Mouse (Mus musculus): Measurements from ENCODE around the gene Rptor. TPM values are rescaled to one million over a fixed set of nuclear protein-coding genes. Genes with fewer than 3 reads are reported as not detected.

Rptor gene
- total and polyA plus RNA-seq, 2 experiments = 11.2 to 18.4 TPM

GRCm38 (mm10) chr11:119802947-119803346 is 200.2 kb downstream of the Rptor start:
- Histone ChIP-seq H3K36me3 (ENCODE audit: control insufficient read depth, insufficient read depth, low read length) (peaks cover 4% of the 10 kb centered on the region; the same call in 1 of the 2 replicates), H3K27me3 (ENCODE audit: control insufficient read depth, insufficient read depth, low read length) (no peaks in the 10 kb centered on the region), H3K79me2 (ENCODE audit: control insufficient read depth, insufficient read depth, low read length) (no peaks in the 10 kb centered on the region), H3K9ac (ENCODE audit: low read depth, low read length) (no peak overlapping the region), H3K4me1 (ENCODE audit: control insufficient read depth, insufficient read depth, low read length) (no peaks in the 10 kb centered on the region), H3K4me3 (ENCODE audit: insufficient read depth, low read depth, low read length) (no peak overlapping the region), H3K27ac (replicated peaks; ENCODE audit: insufficient read depth, low read depth, low read length) (no peak overlapping the region)
- TF ChIP-seq CTCF (IDR thresholded peaks at IDR 0.05; ENCODE audit: low read depth, low read length) = no peak
- no peak for TF ChIP-seq POLR2A (IDR thresholded peaks at IDR 0.05; ENCODE audit: extremely low read depth, insufficient read depth, low read length)
- no peak for DNase-seq (ENCODE audit: extremely low read depth, low read depth, low spot score)
- 89% methylated on average over 7 of the region's 7 CpGs for WGBS

- no peaks in the 10 kb centered on the region for H3K79me2 ChIP-seq (ENCODE audit: control insufficient read depth, insufficient read depth, low read length)
- TF ChIP-seq POLR2A (IDR thresholded peaks at IDR 0.05; ENCODE audit: extremely low read depth, insufficient read depth, low read length) (no peak), CTCF (IDR thresholded peaks at IDR 0.05; ENCODE audit: low read depth, low read length) (no peak)
- peaks cover 3% of the 10 kb centered on the region; the same call in 1 of the 2 replicates for H3K36me3 ChIP-seq (ENCODE audit: control insufficient read depth, insufficient read depth, low read length)
- no peak overlapping the region for H3K4me3 ChIP-seq (ENCODE audit: insufficient read depth, low read depth, low read length)
- 96% methylated on average over 3 of the region's 3 CpGs for WGBS
- no peak for DNase-seq (ENCODE audit: extremely low read depth, low read depth, low spot score)
- no peaks in the 10 kb centered on the region for H3K27me3 ChIP-seq (ENCODE audit: control insufficient read depth, insufficient read depth, low read length)
- no peaks in the 10 kb centered on the region for H3K4me1 ChIP-seq (ENCODE audit: control insufficient read depth, insufficient read depth, low read length)
- no peak overlapping the region for H3K27ac ChIP-seq (replicated peaks; ENCODE audit: insufficient read depth, low read depth, low read length)
- no peak overlapping the region for H3K9ac ChIP-seq (ENCODE audit: low read depth, low read length)
Observed at GRCm38 (mm10) chr11:119804392-119804791, 201.7 kb downstream of the Rptor start.

GRCm38 (mm10) chr11:119805112-119805750 is 202.5 kb downstream of the Rptor start:
- DNase-seq (ENCODE audit: extremely low read depth, low read depth, low spot score) = no peak
- Histone ChIP-seq H3K27ac (replicated peaks; ENCODE audit: insufficient read depth, low read depth, low read length) (no peak overlapping the region), H3K79me2 (ENCODE audit: control insufficient read depth, insufficient read depth, low read length) (no peaks in the 10 kb centered on the region), H3K9ac (ENCODE audit: low read depth, low read length) (no peak overlapping the region), H3K4me3 (ENCODE audit: insufficient read depth, low read depth, low read length) (no peak overlapping the region), H3K4me1 (ENCODE audit: control insufficient read depth, insufficient read depth, low read length) (no peaks in the 10 kb centered on the region), H3K27me3 (ENCODE audit: control insufficient read depth, insufficient read depth, low read length) (no peaks in the 10 kb centered on the region), H3K36me3 (ENCODE audit: control insufficient read depth, insufficient read depth, low read length) (peaks cover 1% of the 10 kb centered on the region; the same call in 1 of the 2 replicates)
- 97% methylated on average over 10 of the region's 10 CpGs for WGBS
- no peak for TF ChIP-seq CTCF (IDR thresholded peaks at IDR 0.05; ENCODE audit: low read depth, low read length)
- no peak for TF ChIP-seq POLR2A (IDR thresholded peaks at IDR 0.05; ENCODE audit: extremely low read depth, insufficient read depth, low read length)

GRCm38 (mm10) chr11:119806539-119806938 is 203.8 kb downstream of the Rptor start:
- no peak overlapping the region for H3K4me3 ChIP-seq (ENCODE audit: insufficient read depth, low read depth, low read length)
- no peaks in the 10 kb centered on the region for H3K79me2 ChIP-seq (ENCODE audit: control insufficient read depth, insufficient read depth, low read length)
- H3K27me3 ChIP-seq (ENCODE audit: control insufficient read depth, insufficient read depth, low read length) = no peaks in the 10 kb centered on the region
- no peak overlapping the region for H3K9ac ChIP-seq (ENCODE audit: low read depth, low read length)
- 93% methylated on average over 8 of the region's 8 CpGs for WGBS
- H3K4me1 ChIP-seq (ENCODE audit: control insufficient read depth, insufficient read depth, low read length) = no peaks in the 10 kb centered on the region
- no peak for DNase-seq (ENCODE audit: extremely low read depth, low read depth, low spot score)
- peaks cover 1% of the 10 kb centered on the region; the same call in 1 of the 2 replicates for H3K36me3 ChIP-seq (ENCODE audit: control insufficient read depth, insufficient read depth, low read length)
- H3K27ac ChIP-seq (replicated peaks; ENCODE audit: insufficient read depth, low read depth, low read length) = no peak overlapping the region
- TF ChIP-seq CTCF (IDR thresholded peaks at IDR 0.05; ENCODE audit: low read depth, low read length) (no peak), POLR2A (IDR thresholded peaks at IDR 0.05; ENCODE audit: extremely low read depth, insufficient read depth, low read length) (no peak)

GRCm38 (mm10) chr11:119807431-119808031 is 204.8 kb downstream of the Rptor start:
- Histone ChIP-seq H3K9ac (ENCODE audit: low read depth, low read length) (no peak overlapping the region), H3K27ac (replicated peaks; ENCODE audit: insufficient read depth, low read depth, low read length) (no peak overlapping the region), H3K4me1 (ENCODE audit: control insufficient read depth, insufficient read depth, low read length) (no peaks in the 10 kb centered on the region), H3K27me3 (ENCODE audit: control insufficient read depth, insufficient read depth, low read length) (no peaks in the 10 kb centered on the region), H3K4me3 (ENCODE audit: insufficient read depth, low read depth, low read length) (no peak overlapping the region), H3K36me3 (ENCODE audit: control insufficient read depth, insufficient read depth, low read length) (no peaks in the 10 kb centered on the region; the same call in 1 of the 2 replicates), H3K79me2 (ENCODE audit: control insufficient read depth, insufficient read depth, low read length) (no peaks in the 10 kb centered on the region)
- 66% methylated on average over 7 of the region's 7 CpGs for WGBS
- DNase-seq (ENCODE audit: extremely low read depth, low read depth, low spot score) = no peak
- TF ChIP-seq CTCF (IDR thresholded peaks at IDR 0.05; ENCODE audit: low read depth, low read length) = no peak
- TF ChIP-seq POLR2A (IDR thresholded peaks at IDR 0.05; ENCODE audit: extremely low read depth, insufficient read depth, low read length) = no peak

Measured in liver, adult 2 months (tissue).